14 mouse cellular contexts compared by ENCODE assay signal in genomic region chr10:81441019-81441418, GRCm38 (mm10). TPM values are rescaled to one million over a fixed set of nuclear protein-coding genes. Genes with fewer than 3 reads are reported as not detected.
DNase-seq lines count a peak whose midpoint lies in the region; ATAC-seq and TF ChIP-seq lines count a peak whose summit lies in the region.
"Had no signal": no experiment of that assay in that cellular context is flagged by ENCODE, and none has a peak within 500 bp of the region (broad histone marks: within the 10 kb centered on the region; RNA-seq: fewer than 3 reads in every experiment).

No protein-coding gene starts in this region.

- ATAC-seq in cerebellum, adult (ENCODE audit: insufficient number of reproducible peaks, low FRiP score, low TSS enrichment): no peak
- peak; percentile 83 for ATAC-seq in megakaryocyte, adult 5-6 weeks (ENCODE audit: poor library complexity, severe bottlenecking)

- in situ Hi-C loops in CH12.LX (cut with MboI; ENCODE audit: low pct_ligation_motif_present, low pct_unique_long_range_greater_than_20kb, low sequenced_read_pairs): loop anchor here (5.0 kb wide), 1 partner anchor 34 kb away; no protein-coding TSS in a partner anchor

- dilution Hi-C loops in CH12.LX (cut with MboI; ENCODE audit: extremely low pct_ligation_motif_present, extremely low pct_unique_long_range_greater_than_20kb, low sequenced_read_pairs): no loop called here

- no peaks in the 10 kb centered on the region for H3K9me3 ChIP-seq in CH12.LX (replicated peaks; ENCODE audit: low read length)
- H3K9me3 ChIP-seq: hindbrain, embryonic 12.5 days; megakaryocyte, embryonic 14.5 days; neural tube, embryonic 15.5 days had no signal

- H3K27me3 ChIP-seq in CH12.LX (replicated peaks): peaks cover 21% of the 10 kb centered on the region

- H3K4me3 ChIP-seq in left cerebral cortex, adult 2 months: no peak overlapping the region
- no peak overlapping the region for H3K4me3 ChIP-seq in CH12.LX (replicated peaks in 1 of 3; ENCODE audit: low read depth in 2 of 3, low read length in 2 of 3, poor library complexity in 1 of 3)
- H3K4me3 ChIP-seq: erythroblast, embryonic 14.5 days; hindbrain, embryonic 12.5 days; megakaryocyte, embryonic 14.5 days; neural tube, embryonic 15.5 days had no signal

- no peak overlapping the region for H3K27ac ChIP-seq in left cerebral cortex, adult 2 months
- H3K27ac ChIP-seq in CH12.LX (ENCODE audit: insufficient read depth, low read depth): no peak overlapping the region
- H3K27ac ChIP-seq: hindbrain, embryonic 12.5 days; neural tube, embryonic 15.5 days had no signal

- H3K4me1 ChIP-seq in CH12.LX (ENCODE audit: control insufficient read depth in 1 of 2, insufficient read depth in 2 of 2): no peaks in the 10 kb centered on the region
- H3K4me1 ChIP-seq: hindbrain, embryonic 12.5 days; megakaryocyte, embryonic 14.5 days; neural tube, embryonic 15.5 days had no signal

- H3K4me2 ChIP-seq in CH12.LX (ENCODE audit: insufficient read depth, low read depth, poor library complexity, severe bottlenecking): no peak overlapping the region
- H3K4me2 ChIP-seq: hindbrain, embryonic 12.5 days; neural tube, embryonic 15.5 days had no signal

- intact Hi-C loops in left cerebral cortex, adult 2 months (cut with DNase I): no loop called here
- intact Hi-C loops in left cerebral cortex, postnatal 14 days (cut with DNase I): loop anchor here (10.0 kb wide), 1 partner anchor 246 kb away; no protein-coding TSS in a partner anchor

- TF ChIP-seq CTCF in left cerebral cortex, adult 2 months (IDR thresholded peaks at IDR 0.05): peak; percentile 60
- TF ChIP-seq CTCF in CH12.LX (conservative IDR thresholded peaks at IDR 0.05 in 1 of 2, IDR thresholded peaks at IDR 0.05 in 1 of 2; ENCODE audit: low read depth in 2 of 2, low read length in 2 of 2): peak in 1 of 2 experiments; percentile 76; a peak in 3 of 4 replicates

- no peak for TF ChIP-seq EP300 in CH12.LX (IDR thresholded peaks at IDR 0.05; ENCODE audit: low read length)

- peak; percentile 67 for TF ChIP-seq RAD21 in CH12.LX (IDR thresholded peaks at IDR 0.05; ENCODE audit: low read depth, low read length)

- H3K79me2 ChIP-seq in CH12.LX (replicated peaks; ENCODE audit: control insufficient read depth, extremely low read depth, insufficient read depth, poor library complexity, severe bottlenecking): no peaks in the 10 kb centered on the region

- DNase-seq in cerebellum, adult 18-20 months: peak; percentile 11 to 23
- no peak for DNase-seq in left cerebral cortex, adult 2 months (ENCODE audit: extremely low spot score in 1 of 2, low spot score in 2 of 2)
- DNase-seq in left cerebral cortex, adult 8-10 months (ENCODE audit: low spot score in 2 of 2): no peak
- no peak for DNase-seq in CH12.LX (ENCODE audit: extremely low read depth)
- DNase-seq in urinary bladder, postnatal 14 days (ENCODE audit: low spot score): no peak
- DNase-seq in left cerebral cortex, postnatal 14 days (ENCODE audit: low spot score in 2 of 2): no peak
- DNase-seq: gastrocnemius, postnatal 36 days; thymus, adult 18-20 months had no signal

- no peak for TF ChIP-seq POLR2A in CH12.LX (IDR thresholded peaks at IDR 0.05; ENCODE audit: low read depth, low read length)

- H3K36me3 ChIP-seq in CH12.LX (replicated peaks in 1 of 2; ENCODE audit: control insufficient read depth in 1 of 2, insufficient read depth in 1 of 2, low read length in 1 of 2): no peaks in the 10 kb centered on the region
- H3K36me3 ChIP-seq: hindbrain, embryonic 12.5 days; neural tube, embryonic 15.5 days had no signal

- H3K9ac ChIP-seq in CH12.LX (ENCODE audit: insufficient read depth, low read depth): no peak overlapping the region
- H3K9ac ChIP-seq: hindbrain, embryonic 12.5 days; neural tube, embryonic 15.5 days had no signal

TF ChIP-seq in CH12.LX, 34 proteins besides CTCF, POLR2A, EP300 and RAD21:
- no peak for TF ChIP-seq IRF4 (IDR thresholded peaks at IDR 0.05; ENCODE audit: low read depth, low read length)
- no peak for TF ChIP-seq MAX (IDR thresholded peaks at IDR 0.05; ENCODE audit: low read length)
- TF ChIP-seq ZNF384 (IDR thresholded peaks at IDR 0.05; ENCODE audit: low read depth, low read length): no peak
- TF ChIP-seq POLR2AphosphoS2 (IDR thresholded peaks at IDR 0.05; ENCODE audit: low read depth, low read length): no peak
- peak; percentile 61 for TF ChIP-seq SMC3 (IDR thresholded peaks at IDR 0.05; ENCODE audit: low read depth, low read length)

RNA-seq across cellular contexts. Expression of gene Nfic, which starts 14.4 kb away (rescaled TPM):
- 10 to 100 TPM; 93.4 to 94.9 TPM for total RNA-seq in left cerebral cortex, adult 2 months (2021)
- total RNA-seq in left cerebral cortex, adult 8-10 months (2022): 10 to 100 TPM; 83.3 to 98.1 (median 85.4) TPM
- total RNA-seq in CH12.LX (2012; rRNA removed) (4.4 and 4.7 TPM in 2 replicates), CH12.LX (2014; rRNA removed) (0.07 and 0.34 TPM in 2 replicates)
- polyA plus RNA-seq in CH12.LX (2012; ENCODE audit: insufficient read length, low read depth): 3.8 and 4.0 TPM in 2 replicates
- 51.4 and 54.5 TPM in 2 replicates for total RNA-seq in megakaryocyte, adult 5-6 weeks (2015)
- total RNA-seq in megakaryocyte, adult 5-6 weeks (2017): 6.2 and 8.6 TPM in 2 replicates
- total RNA-seq in left cerebral cortex, postnatal 14 days (2021): 10 to 100 TPM; 67.0 to 69.8 TPM

RNA-seq across cellular contexts. Expression of gene Celf5, which starts 41.5 kb away (rescaled TPM):
- 100 to 1,000 TPM; 284 to 288 TPM for total RNA-seq in left cerebral cortex, adult 2 months (2021)
- total RNA-seq in left cerebral cortex, adult 8-10 months (2022): 100 to 1,000 TPM; 229 to 265 (median 242) TPM
- total RNA-seq in CH12.LX (2012; rRNA removed) (0.08 and 0.17 TPM in 2 replicates), CH12.LX (2014; rRNA removed) (not detected in 2 replicates)
- polyA plus RNA-seq in CH12.LX (2012; ENCODE audit: insufficient read length, low read depth): 0.07 and 0.12 TPM in 2 replicates
- not detected in 2 replicates for total RNA-seq in megakaryocyte, adult 5-6 weeks (2015)
- total RNA-seq in megakaryocyte, adult 5-6 weeks (2017): 0.24 TPM in 1 of 2 replicates, not detected in the other
- 100 to 1,000 TPM; 280 to 299 TPM for total RNA-seq in left cerebral cortex, postnatal 14 days (2021)
- total RNA-seq: gastrocnemius, postnatal 36 days had no signal
- polyA plus RNA-seq: erythroblast, embryonic 14.5 days had no signal

RNA-seq across cellular contexts. Expression of gene Smim24, which starts 48.2 kb away (rescaled TPM):
- 1 to 10 TPM; 1.3 to 1.4 TPM for total RNA-seq in left cerebral cortex, adult 2 months (2021)
- total RNA-seq in left cerebral cortex, adult 8-10 months (2022): 1 to 10 TPM in 2 of 4 experiments, under 1 TPM in 2; 0.50 to 1.6 (median 0.84) TPM
- total RNA-seq in CH12.LX (2012; rRNA removed) (0.13 and 0.34 TPM in 2 replicates), CH12.LX (2014; rRNA removed) (not detected in 2 replicates)
- 0.64 TPM in 1 of 2 replicates, not detected in the other for polyA plus RNA-seq in CH12.LX (2012; ENCODE audit: insufficient read length, low read depth)
- 30.6 and 34.0 TPM in 2 replicates for total RNA-seq in megakaryocyte, adult 5-6 weeks (2015)
- 6.5 and 11.5 TPM in 2 replicates for total RNA-seq in megakaryocyte, adult 5-6 weeks (2017)
- total RNA-seq in left cerebral cortex, postnatal 14 days (2021): 1 to 10 TPM; 1.8 to 1.9 TPM
- polyA plus RNA-seq: erythroblast, embryonic 14.5 days had no signal

RNA-seq across cellular contexts. Expression of gene Gm48552, which starts 52.2 kb away (rescaled TPM):
- 1 to 10 TPM; 5.1 to 7.1 TPM for total RNA-seq in left cerebral cortex, adult 2 months (2021)
- 1 to 10 TPM; 2.5 to 3.3 (median 2.6) TPM for total RNA-seq in left cerebral cortex, adult 8-10 months (2022)
- total RNA-seq in CH12.LX (2012; rRNA removed): 0.29 and 1.1 TPM in 2 replicates
- 0.65 and 0.98 TPM in 2 replicates for total RNA-seq in CH12.LX (2014; rRNA removed)
- polyA plus RNA-seq in CH12.LX (2012; ENCODE audit: insufficient read length, low read depth): 0.46 and 1.2 TPM in 2 replicates
- not detected in 2 replicates for total RNA-seq in megakaryocyte, adult 5-6 weeks (2015)
- 0.26 and 1.4 TPM in 2 replicates for total RNA-seq in megakaryocyte, adult 5-6 weeks (2017)
- total RNA-seq in left cerebral cortex, postnatal 14 days (2021): 1 to 10 TPM; 2.8 to 4.7 TPM

RNA-seq across cellular contexts. Expression of gene Ncln, which starts 55.2 kb away (rescaled TPM):
- 10 to 100 TPM; 78.3 to 80.8 TPM for total RNA-seq in left cerebral cortex, adult 2 months (2021)
- total RNA-seq in left cerebral cortex, adult 8-10 months (2022): 10 to 100 TPM; 70.9 to 91.6 (median 73.7) TPM
- total RNA-seq in CH12.LX (2012; rRNA removed): 99.5 and 104 TPM in 2 replicates
- 41.5 and 41.7 TPM in 2 replicates for total RNA-seq in CH12.LX (2014; rRNA removed)
- 80.5 and 89.5 TPM in 2 replicates for polyA plus RNA-seq in CH12.LX (2012; ENCODE audit: insufficient read length, low read depth)
- 55.8 and 62.8 TPM in 2 replicates for total RNA-seq in megakaryocyte, adult 5-6 weeks (2015)
- 72.4 and 76.3 TPM in 2 replicates for total RNA-seq in megakaryocyte, adult 5-6 weeks (2017)
- 100 to 1,000 TPM in 1 of 2 experiments, 10 to 100 TPM in 1; 80.2 to 104 TPM for total RNA-seq in left cerebral cortex, postnatal 14 days (2021)

Comparison
In these comparisons a context has a peak if more than half of its experiments do, and no peak if none do; other contexts are left out.
1. DNase-seq: peak in cerebellum, adult 18-20 months (2 of 2); none in left cerebral cortex, adult 2 months (0 of 2), left cerebral cortex, adult 8-10 months (0 of 2), CH12.LX (single experiment), urinary bladder, postnatal 14 days (single experiment) and left cerebral cortex, postnatal 14 days (0 of 2).
2. RNA of gene Celf5, which starts 41.5 kb away (total RNA-seq): 280 to 299 TPM in left cerebral cortex, postnatal 14 days, 284 to 288 TPM in left cerebral cortex, adult 2 months and 229 to 265 TPM in left cerebral cortex, adult 8-10 months; 0.08 to 0.17 TPM in CH12.LX and 0.24 TPM in megakaryocyte, adult 5-6 weeks; every median in the first group is over 100 times any median in the second.